Mouse (Mus musculus) liver, embryonic 14.5 days (tissue): ENCODE measurements around the gene Gatd1. TPM values are rescaled to one million over a fixed set of nuclear protein-coding genes. Genes with fewer than 3 reads are reported as not detected.

Source experiments
- ATAC-seq: fragments of 200-750 bp; cut with Nextera tagmentation; 2 replicates; pipeline ENCODE4 v1.8.0; 2017; ENCODE audit warnings: moderate number of reproducible peaks, mild to moderate bottlenecking, moderate library complexity; ENCODE audit not compliant: insufficient read depth
- DNase-seq, 3 experiments: peaks; one replicate each; pipeline ENCODE4 v3.0.0-alpha.2; 2012 to 2013; ENCODE audit warnings: low read depth in 3 of 3, low spot score in 3 of 3
- H3K27ac ChIP-seq: fragments of 300-500 bp; sonication (generic); 2 replicates; pipeline ENCODE4 v1.5.1; 2014; ENCODE audit warnings: moderate library complexity, mild to moderate bottlenecking, control low read depth, inconsistent platforms
- H3K27me3 ChIP-seq: fragments of 300-500 bp; sonication (generic); 2 replicates; pipeline ENCODE4 v1.6.1; 2014; ENCODE audit warnings: mild to moderate bottlenecking, low read length, moderate library complexity; ENCODE audit not compliant: control insufficient read depth, insufficient read depth
- H3K36me3 ChIP-seq: fragments of 300-500 bp; sonication (generic); replicated peaks from 2 replicates; pipeline ENCODE4 v1.6.1; 2014; ENCODE audit warnings: low read depth; ENCODE audit not compliant: control insufficient read depth, insufficient read depth
- H3K4me1 ChIP-seq, 2 experiments: fragments of 200-500 bp in 1 of 2; fragments of 300-500 bp in 1 of 2; sonication (generic) in 1 of 2; replicated peaks; 2 replicates each; pipeline ENCODE4 v1.6.1; 2012 to 2014; ENCODE audit warnings: antibody characterized with exemption in 1 of 2, inconsistent platforms in 1 of 2, low read length in 1 of 2; ENCODE audit not compliant: control insufficient read depth in 2 of 2, insufficient read depth in 2 of 2
- H3K4me2 ChIP-seq: fragments of 300-500 bp; sonication (generic); 2 replicates; pipeline ENCODE4 v1.6.1; 2014; ENCODE audit warnings: low read depth, mild to moderate bottlenecking, control low read depth, moderate library complexity
- H3K4me3 ChIP-seq, 2 experiments: fragments of 200-500 bp in 1 of 2; fragments of 300-500 bp in 1 of 2; sonication (generic) in 1 of 2; 2 replicates each; pipeline ENCODE4 v1.5.1; 2012 to 2014; ENCODE audit warnings: low read depth in 2 of 2, low read length in 2 of 2, mild to moderate bottlenecking in 2 of 2, control low read depth in 1 of 2, inconsistent platforms in 1 of 2, moderate library complexity in 1 of 2; ENCODE audit not compliant: insufficient read depth in 1 of 2
- H3K9ac ChIP-seq: fragments of 300-500 bp; sonication (generic); replicated peaks from 2 replicates; pipeline ENCODE4 v1.6.1; 2014; ENCODE audit warnings: mild to moderate bottlenecking, control low read depth, moderate library complexity
- H3K9me3 ChIP-seq: fragments of 300-500 bp; sonication (generic); 2 replicates; pipeline ENCODE4 v1.6.1; 2016; ENCODE audit warnings: low read length, mixed read lengths; ENCODE audit not compliant: control insufficient read depth
- CTCF ChIP-seq: IDR thresholded peaks from 2 replicates; pipeline ENCODE4 v1.5.1; 2016; ENCODE audit warnings: antibody characterized with exemption, low read depth, control low read depth
- EP300 ChIP-seq: IDR thresholded peaks from 2 replicates; pipeline ENCODE4 v1.6.1; 2016; ENCODE audit warnings: antibody characterized with exemption, low read depth
- WGBS: fragments of 180-500 bp; shearing (Covaris S2); extraction: QIAGEN DNeasy Blood & Tissue Kit; methylation state at CpG from one replicate; pipeline ENCODE4 v1.1.7; 2014; ENCODE audit not compliant: insufficient replicate concordance; 5-methylcytosine and 5-hydroxymethylcytosine counted together
- polyA plus RNA-seq, 2 experiments: library from polyadenylated mRNA; depleted of rRNA in 1 of 2; stranded (reverse) in 1 of 2; unstranded in 1 of 2; fragments of >200 nt; fragmentation: Nextera tagmentation in 1 of 2; extraction: Ambion mirVana in 1 of 2; gene quantifications; 2 replicates each; pipeline versions ENCODE4 v1.2.1 to v1.2.3; 2012 to 2014

Gene Gatd1
- polyA plus RNA-seq, 2 experiments = 8.7 to 13.8 TPM

- no peak for ATAC-seq
- Histone ChIP-seq H3K4me2 (no peak overlapping the region), H3K4me1 (peaks cover 11 to 23% of the 10 kb centered on the region in 2 experiments), H3K27ac (no peak overlapping the region), H3K36me3 (no peaks in the 10 kb centered on the region), H3K9me3 (no peaks in the 10 kb centered on the region), H3K27me3 (no peaks in the 10 kb centered on the region), H3K9ac (no peak overlapping the region), H3K4me3 (no peak overlapping the region)
- DNase-seq = no peak
- WGBS = 41% methylated on average over 5 of the region's 5 CpGs
- TF ChIP-seq EP300 (no peak), CTCF (no peak)
Measured at GRCm38 (mm10) chr7:141369918-141370317, 44.0 kb downstream of the Gatd1 start.

GRCm38 (mm10) chr7:141367358-141367757, 46.6 kb downstream of the Gatd1 start:
- Histone ChIP-seq H3K27me3 (no peaks in the 10 kb centered on the region), H3K4me2 (no peak overlapping the region), H3K4me3 (no peak overlapping the region), H3K9ac (no peak overlapping the region), H3K9me3 (no peaks in the 10 kb centered on the region), H3K4me1 (peaks cover 25 to 35% of the 10 kb centered on the region in 2 experiments), H3K36me3 (no peaks in the 10 kb centered on the region), H3K27ac (no peak overlapping the region)
- TF ChIP-seq EP300 = no peak
- TF ChIP-seq CTCF = no peak
- ATAC-seq (no peak), DNase-seq (no peak)
- 70% methylated on average over 4 of the region's 4 CpGs for WGBS

GRCm38 (mm10) chr7:141365049-141365445, 48.9 kb downstream of the Gatd1 start:
- TF ChIP-seq CTCF = no peak
- TF ChIP-seq EP300 = no peak
- Histone ChIP-seq H3K9ac (peak overlapping the region; percentile 66), H3K9me3 (no peaks in the 10 kb centered on the region), H3K27me3 (peaks cover 3% of the 10 kb centered on the region), H3K4me3 (peak overlapping the region in 1 of 2 experiments; percentile 6; a peak in 1 of 4 replicates), H3K4me1 (peaks cover 25 to 29% of the 10 kb centered on the region in 2 experiments), H3K36me3 (no peaks in the 10 kb centered on the region), H3K27ac (peak overlapping the region; percentile 92), H3K4me2 (peak overlapping the region; percentile 73)
- WGBS = 50% methylated on average over 3 of the region's 3 CpGs
- ATAC-seq (no peak), DNase-seq (no peak)

GRCm38 (mm10) chr7:141364349-141365048, 49.4 kb downstream of the Gatd1 start:
- 0 out of 2 replicates have a peak, but pooled peaks have one; percentile 4 for TF ChIP-seq CTCF
- TF ChIP-seq EP300 = peak; percentile 91
- Histone ChIP-seq H3K9me3 (no peaks in the 10 kb centered on the region), H3K27me3 (peaks cover 3% of the 10 kb centered on the region), H3K4me1 (peaks cover 25% of the 10 kb centered on the region in 2 experiments), H3K4me2 (peak overlapping the region; percentile 73), H3K36me3 (no peaks in the 10 kb centered on the region), H3K27ac (peak overlapping the region; percentile 92), H3K4me3 (peak overlapping the region in 1 of 2 experiments; percentile 6; a peak in 1 of 4 replicates), H3K9ac (peak overlapping the region; percentile 66)
- peak; percentile 92 for ATAC-seq
- 39% methylated on average over 5 of the region's 5 CpGs for WGBS
- DNase-seq = peak; percentile 79 to 86 (median 84)

GRCm38 (mm10) chr7:141363752-141364125, 50.2 kb downstream of the Gatd1 start:
- H3K9me3 ChIP-seq = no peaks in the 10 kb centered on the region
- H3K4me1 ChIP-seq = peaks cover 25% of the 10 kb centered on the region in 2 experiments
- TF ChIP-seq CTCF (no peak), EP300 (no peak)
- peak overlapping the region; percentile 66 for H3K9ac ChIP-seq
- no peak overlapping the region for H3K4me3 ChIP-seq
- no peaks in the 10 kb centered on the region for H3K36me3 ChIP-seq
- WGBS = 51% methylated on average over 2 of the region's 2 CpGs
- peak overlapping the region; percentile 92 for H3K27ac ChIP-seq
- peak; percentile 44 for ATAC-seq
- peak overlapping the region; percentile 73 for H3K4me2 ChIP-seq
- peaks cover 3% of the 10 kb centered on the region for H3K27me3 ChIP-seq
- no peak for DNase-seq
